Comparison of ENCODE assay signal across 8 mouse cellular contexts in the genomic region with DNA sequence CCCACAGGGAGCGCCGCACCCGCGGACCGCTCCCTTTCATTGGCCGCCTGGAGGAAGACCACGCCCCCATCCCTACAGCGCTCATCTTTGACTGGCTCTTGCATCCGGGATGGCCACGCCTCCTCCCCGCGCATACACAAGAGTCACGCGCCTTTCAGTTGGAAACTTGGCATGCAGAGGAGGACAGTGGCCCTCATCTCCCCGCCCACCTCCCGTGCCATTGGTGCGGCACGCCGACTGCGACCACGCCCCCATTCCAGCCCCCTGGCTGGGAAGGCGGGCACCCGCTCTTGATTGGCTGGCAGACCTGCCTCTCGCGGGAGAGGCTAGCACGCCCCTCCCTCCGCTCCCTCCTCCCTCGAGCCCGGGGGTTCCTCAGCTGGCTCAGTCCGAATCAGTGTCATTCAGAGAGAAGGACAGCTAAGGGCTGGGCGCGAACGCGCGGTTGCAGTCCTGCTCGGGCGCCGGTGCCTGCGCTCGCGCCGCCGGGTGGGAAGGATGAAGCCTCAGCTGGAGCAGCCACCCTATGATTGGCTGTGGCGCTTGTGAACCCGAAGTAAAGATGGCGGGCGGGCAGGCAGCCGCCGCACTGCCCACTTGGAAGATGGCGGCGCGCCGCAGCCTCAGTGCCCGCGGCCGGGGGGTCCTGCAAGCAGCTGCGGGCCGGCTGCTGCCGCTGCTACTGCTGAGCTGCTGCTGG. TPM values are rescaled to one million over a fixed set of nuclear protein-coding genes. Genes with fewer than 3 reads are reported as not detected.
DNase-seq lines count a peak whose midpoint lies in the region; ATAC-seq lines count a peak whose summit lies in the region.

Gene Cnnm2 (plus strand): TSS at position 350 of the 700 bp plus-strand sequence.

- H3K4me1 ChIP-seq in hindbrain, embryonic 12.5 days: peaks cover 31% of the 10 kb centered on the region

- H3K9ac ChIP-seq in hindbrain, embryonic 12.5 days: peak within 1 kb of the TSS; percentile 77

- H3K4me2 ChIP-seq in hindbrain, embryonic 12.5 days (replicated peaks): peak within 1 kb of the TSS; percentile 97

- H3K9me3 ChIP-seq in hindbrain, embryonic 12.5 days (replicated peaks): no peaks in the 10 kb centered on the region

- peak within 1 kb of the TSS; percentile 80 for H3K4me3 ChIP-seq in hindbrain, embryonic 12.5 days

- WGBS in hindbrain, embryonic 12.5 days: under 1% methylated on average over 57 of the region's 59 CpGs

- ATAC-seq in hindbrain, embryonic 12.5 days (ENCODE audit: low FRiP score): peak; percentile 99

- peak; percentile 100 for DNase-seq in NIH3T3 (ENCODE audit: low read depth)
- peak; percentile 100 for DNase-seq in cerebellum, postnatal 10 days
- peak; percentile 100 for DNase-seq in frontal cortex, postnatal 10 days (ENCODE audit: low spot score in 2 of 2)
- peak; percentile 100 for DNase-seq in layer of hippocampus, postnatal 14 days (ENCODE audit: low spot score in 2 of 2)
- peak; percentile 99 for DNase-seq in lung, postnatal 14 days
- DNase-seq in retina, adult 2 months (ENCODE audit: low read depth, low spot score): peak; percentile 98
- DNase-seq in thymus, postnatal 36 days: peak; percentile 100

- H3K36me3 ChIP-seq in hindbrain, embryonic 12.5 days: no peaks in the 10 kb centered on the region

- H3K27me3 ChIP-seq in hindbrain, embryonic 12.5 days: peaks cover 22% of the 10 kb centered on the region

- H3K27ac ChIP-seq in hindbrain, embryonic 12.5 days: peak within 1 kb of the TSS; percentile 91

RNA-seq across cellular contexts. Expression of gene Cnnm2, which starts in this region (rescaled TPM):
- 6.9 and 7.2 TPM in 2 replicates for polyA plus RNA-seq in hindbrain, embryonic 12.5 days (2016; fragmentation: Nextera tagmentation; extraction: Ambion mirVana)
- total RNA-seq in layer of hippocampus, postnatal 14 days (2021): 10 to 100 TPM; 32.1 to 36.0 TPM

Comparison
In these comparisons a context has a peak if more than half of its experiments do, and no peak if none do; other contexts are left out.
1. Peak in every context shown above with its lines: DNase-seq, ATAC-seq, H3K4me3 ChIP-seq and H3K27ac ChIP-seq.